Mouse (Mus musculus) heart, adult 9 months (tissue): ENCODE results near the gene 2010109A12Rik.

Experiments used
- DNase-seq, 2 experiments: peaks; one replicate each; pipeline ENCODE4 v3.0.0; 2022; ENCODE audit warnings: low spot score in 2 of 2

The 2010109A12Rik gene

GRCm38 (mm10) chr5:93206109-93207005 lies at the start of gene 2010109A12Rik, which contains the start of gene Ccni:
TSS of gene 2010109A12Rik (plus strand) at chr5:93206518.
TSS of gene Ccni (minus strand) at chr5:93206495.
- peak; percentile 96 for DNase-seq

- DNase-seq: peak in 1 of 2 experiments; percentile 65
These were observed 42.8 kb upstream of the 2010109A12Rik start for GRCm38 (mm10) chr5:93163541-93163940.

- DNase-seq: no peak
These were observed 38.3 kb upstream of the 2010109A12Rik start for GRCm38 (mm10) chr5:93167919-93168516.

GRCm38 (mm10) chr5:93168654-93169053 lies 37.7 kb upstream of the 2010109A12Rik start:
- DNase-seq: no peak

- no peak for DNase-seq
These were observed 34.9 kb upstream of the 2010109A12Rik start for GRCm38 (mm10) chr5:93171420-93171819.

- DNase-seq: no peak
These were observed 33.8 kb upstream of the 2010109A12Rik start for GRCm38 (mm10) chr5:93172536-93172935.

GRCm38 (mm10) chr5:93174675-93175074 lies 31.6 kb upstream of the 2010109A12Rik start:
- no peak for DNase-seq

GRCm38 (mm10) chr5:93178616-93179015 lies 27.7 kb upstream of the 2010109A12Rik start:
- DNase-seq: no peak

- peak in 1 of 2 experiments; percentile 16 for DNase-seq
These were observed 26.1 kb upstream of the 2010109A12Rik start for GRCm38 (mm10) chr5:93180252-93180651.

- DNase-seq: no peak
These were observed 23.0 kb upstream of the 2010109A12Rik start for GRCm38 (mm10) chr5:93183311-93183710.

- DNase-seq: no peak
These were observed 21.8 kb upstream of the 2010109A12Rik start for GRCm38 (mm10) chr5:93184548-93184947.

- DNase-seq: peak in 1 of 2 experiments; percentile 19
These were observed 16.7 kb upstream of the 2010109A12Rik start for GRCm38 (mm10) chr5:93189607-93190006.

GRCm38 (mm10) chr5:93190428-93190827 lies 15.9 kb upstream of the 2010109A12Rik start:
- no peak for DNase-seq

- no peak for DNase-seq
These were observed 8.1 kb upstream of the 2010109A12Rik start for GRCm38 (mm10) chr5:93198232-93198631.

GRCm38 (mm10) chr5:93201181-93201580 lies 5.1 kb upstream of the 2010109A12Rik start:
- DNase-seq: no peak

GRCm38 (mm10) chr5:93205371-93206108 lies 778 bp upstream of the 2010109A12Rik start:
- peak; percentile 49 to 72 for DNase-seq

GRCm38 (mm10) chr5:93207006-93207348 lies 659 bp downstream of the 2010109A12Rik start:
- DNase-seq: no peak

GRCm38 (mm10) chr5:93207555-93207954 lies 1.2 kb downstream of the 2010109A12Rik start:
- no peak for DNase-seq

GRCm38 (mm10) chr5:93218375-93218774 lies 12.1 kb downstream of the 2010109A12Rik start:
- no peak for DNase-seq

- peak; percentile 18 to 43 for DNase-seq
These were observed 15.3 kb downstream of the 2010109A12Rik start for GRCm38 (mm10) chr5:93221661-93222060.

- DNase-seq: no peak
These were observed 18.2 kb downstream of the 2010109A12Rik start for GRCm38 (mm10) chr5:93224549-93224948.

GRCm38 (mm10) chr5:93227157-93227556 lies 20.8 kb downstream of the 2010109A12Rik start:
- no peak for DNase-seq
